Mouse (Mus musculus): ENCODE measurements around the gene Amhr2.

Gene Amhr2

GRCm38 (mm10) chr15:102471727-102472126 is 26.6 kb downstream of the Amhr2 start:
- no peak for DNase-seq (ENCODE audit: low spot score)

- DNase-seq (ENCODE audit: low spot score) = no peak
Measured at GRCm38 (mm10) chr15:102473246-102473645, 28.1 kb downstream of the Amhr2 start.

- no peak for DNase-seq (ENCODE audit: low spot score)
Measured at GRCm38 (mm10) chr15:102474520-102474919, 29.4 kb downstream of the Amhr2 start.

- no peak for DNase-seq (ENCODE audit: low spot score)
Measured at GRCm38 (mm10) chr15:102483136-102483535, 38.0 kb downstream of the Amhr2 start.

- no peak for DNase-seq (ENCODE audit: low spot score)
Measured at GRCm38 (mm10) chr15:102485853-102486252, 40.7 kb downstream of the Amhr2 start.

GRCm38 (mm10) chr15:102487664-102488063 is 42.5 kb downstream of the Amhr2 start:
- no peak for DNase-seq (ENCODE audit: low spot score)

GRCm38 (mm10) chr15:102498322-102498721 is 53.2 kb downstream of the Amhr2 start:
- DNase-seq (ENCODE audit: low spot score) = no peak

GRCm38 (mm10) chr15:102499370-102499769 is 54.2 kb downstream of the Amhr2 start:
- DNase-seq (ENCODE audit: low spot score) = no peak

GRCm38 (mm10) chr15:102499851-102500250 is 54.7 kb downstream of the Amhr2 start:
- no peak for DNase-seq (ENCODE audit: low spot score)

- DNase-seq (ENCODE audit: low spot score) = no peak
Measured at GRCm38 (mm10) chr15:102500479-102500878, 55.3 kb downstream of the Amhr2 start.

GRCm38 (mm10) chr15:102501084-102501814 is 56.1 kb downstream of the Amhr2 start:
- no peak for DNase-seq (ENCODE audit: low spot score)

GRCm38 (mm10) chr15:102502254-102502840 is 57.2 kb downstream of the Amhr2 start:
- DNase-seq (ENCODE audit: low spot score) = no peak

- no peak for DNase-seq (ENCODE audit: low spot score)
Measured at GRCm38 (mm10) chr15:102503447-102503846, 58.3 kb downstream of the Amhr2 start, which contains the start of gene Gm10337. Gene Gm10337, plus strand, starts transcription at chr15:102503722.

Data from spleen, adult 12 weeks (tissue).